Mouse (Mus musculus) lung, postnatal 0 days (tissue): ENCODE measurements around the gene Cars2. TPM values are rescaled to one million over a fixed set of nuclear protein-coding genes. Genes with fewer than 3 reads are reported as not detected.

Experiments
- ATAC-seq: fragments of 200-750 bp; cut with Nextera tagmentation; 2 replicates; pipeline ENCODE4 v1.8.0; 2017; ENCODE audit warnings: moderate library complexity
- DNase-seq: peaks from one replicate; pipeline ENCODE4 v3.0.0-alpha.2; 2016; ENCODE audit warnings: low spot score
- H3K27ac ChIP-seq: fragments of 300-500 bp; sonication (generic); 2 replicates; pipeline ENCODE4 v1.5.1; 2014; ENCODE audit warnings: antibody characterized with exemption, mild to moderate bottlenecking, low read length, mixed read lengths
- H3K27me3 ChIP-seq: fragments of 300-500 bp; sonication (generic); replicated peaks from 2 replicates; pipeline ENCODE4 v1.6.1; 2014; ENCODE audit warnings: low read length, mixed read lengths; ENCODE audit not compliant: insufficient read depth
- H3K36me3 ChIP-seq: fragments of 300-500 bp; sonication (generic); 2 replicates; pipeline ENCODE4 v1.6.1; 2014; ENCODE audit warnings: low read length, mixed read lengths; ENCODE audit not compliant: insufficient read depth
- H3K4me1 ChIP-seq: fragments of 300-500 bp; sonication (generic); 2 replicates; pipeline ENCODE4 v1.6.1; 2014; ENCODE audit warnings: antibody characterized with exemption, low read depth, low read length, mixed read lengths; ENCODE audit not compliant: insufficient read depth
- H3K4me2 ChIP-seq: fragments of 300-500 bp; sonication (generic); replicated peaks from 2 replicates; pipeline ENCODE4 v1.6.1; 2014; ENCODE audit warnings: low read depth, mild to moderate bottlenecking, low read length, moderate library complexity, mixed read lengths
- H3K4me3 ChIP-seq: fragments of 300-500 bp; sonication (generic); 2 replicates; pipeline ENCODE4 v1.5.1; 2014; ENCODE audit warnings: low read depth, low read length
- H3K9ac ChIP-seq: fragments of 300-500 bp; sonication (generic); replicated peaks from 2 replicates; pipeline ENCODE4 v1.6.1; 2014; ENCODE audit warnings: low read depth, mild to moderate bottlenecking
- H3K9me3 ChIP-seq: fragments of 300-500 bp; sonication (generic); 2 replicates; pipeline ENCODE4 v1.6.1; 2016; ENCODE audit warnings: low read length, mixed read lengths
- CTCF ChIP-seq: IDR thresholded peaks from 2 replicates; pipeline ENCODE4 v1.5.1; 2016; ENCODE audit warnings: antibody characterized with exemption, mild to moderate bottlenecking
- EP300 ChIP-seq: IDR thresholded peaks from 2 replicates; pipeline ENCODE4 v1.6.1; 2016; ENCODE audit warnings: antibody characterized with exemption, mild to moderate bottlenecking, control low read depth
- WGBS: fragments of 180-500 bp; shearing (Covaris S2); extraction: QIAGEN DNeasy Blood & Tissue Kit; methylation state at CpG from one replicate; pipeline ENCODE4 v1.1.7; 2014; 5-methylcytosine and 5-hydroxymethylcytosine counted together
- polyA plus RNA-seq: library from polyadenylated mRNA; unstranded; fragments of >200 nt; fragmentation: Nextera tagmentation; extraction: Ambion mirVana; gene quantifications from 2 replicates; pipeline ENCODE4 v1.2.1, GENCODE M21; 2015

Cars2 gene
- polyA plus RNA-seq, 1 experiment from 2014 or later = 13.7 TPM

GRCm38 (mm10) chr8:11564721-11565120, 14.1 kb upstream of the Cars2 start:
- Histone ChIP-seq H3K4me3 (no peak overlapping the region), H3K4me2 (no peak overlapping the region), H3K27ac (no peak overlapping the region), H3K9ac (no peak overlapping the region), H3K9me3 (no peaks in the 10 kb centered on the region), H3K4me1 (0 out of 2 replicates have a peak, but pooled peaks cover 3% of the 10 kb centered on the region), H3K36me3 (peaks cover 10% of the 10 kb centered on the region; the same call in 1 of the 2 replicates), H3K27me3 (no peaks in the 10 kb centered on the region)
- 77% methylated on average over 7 of the region's 7 CpGs for WGBS
- DNase-seq (no peak), ATAC-seq (no peak)
- TF ChIP-seq CTCF (no peak), EP300 (no peak)

GRCm38 (mm10) chr8:11564236-11564635, 13.7 kb upstream of the Cars2 start:
- Histone ChIP-seq H3K4me3 (no peak overlapping the region), H3K27me3 (no peaks in the 10 kb centered on the region), H3K36me3 (peaks cover 10% of the 10 kb centered on the region; the same call in 1 of the 2 replicates), H3K4me1 (0 out of 2 replicates have a peak, but pooled peaks cover 4% of the 10 kb centered on the region), H3K4me2 (no peak overlapping the region), H3K9ac (no peak overlapping the region), H3K9me3 (no peaks in the 10 kb centered on the region), H3K27ac (no peak overlapping the region)
- DNase-seq = peak; percentile 29
- 73% methylated on average over 5 of the region's 5 CpGs for WGBS
- ATAC-seq = 0 out of 2 replicates have a peak, but pooled peaks have one; percentile 30
- no peak for TF ChIP-seq EP300
- TF ChIP-seq CTCF = no peak

- Histone ChIP-seq H3K4me2 (no peak overlapping the region), H3K9ac (no peak overlapping the region), H3K36me3 (peaks cover 7% of the 10 kb centered on the region; the same call in 1 of the 2 replicates), H3K4me3 (no peak overlapping the region), H3K27ac (no peak overlapping the region), H3K27me3 (no peaks in the 10 kb centered on the region), H3K9me3 (no peaks in the 10 kb centered on the region), H3K4me1 (0 out of 2 replicates have a peak, but pooled peaks cover 7% of the 10 kb centered on the region)
- ATAC-seq (no peak), DNase-seq (no peak)
- TF ChIP-seq CTCF (no peak), EP300 (no peak)
- WGBS = 76% methylated on average over 9 of the region's 9 CpGs
Measured at GRCm38 (mm10) chr8:11560220-11560619, 9.6 kb upstream of the Cars2 start.

GRCm38 (mm10) chr8:11559511-11559910, 8.9 kb upstream of the Cars2 start:
- DNase-seq (no peak), ATAC-seq (no peak)
- H3K4me3 ChIP-seq = no peak overlapping the region
- H3K27ac ChIP-seq = no peak overlapping the region
- WGBS = 35% methylated on average over 3 of the region's 3 CpGs
- H3K36me3 ChIP-seq = peaks cover 6% of the 10 kb centered on the region; the same call in 1 of the 2 replicates
- H3K27me3 ChIP-seq = no peaks in the 10 kb centered on the region
- H3K9ac ChIP-seq = no peak overlapping the region
- TF ChIP-seq CTCF = no peak
- no peak for TF ChIP-seq EP300
- 0 out of 2 replicates have a peak, but pooled peaks cover 7% of the 10 kb centered on the region for H3K4me1 ChIP-seq
- H3K9me3 ChIP-seq = no peaks in the 10 kb centered on the region
- 0 out of 2 replicates have a peak overlapping the region, but pooled peaks have one; percentile 63 for H3K4me2 ChIP-seq

- Histone ChIP-seq H3K4me2 (peak overlapping the region; percentile 83), H3K9ac (peak overlapping the region; percentile 72), H3K4me1 (0 out of 2 replicates have a peak, but pooled peaks cover 7% of the 10 kb centered on the region), H3K36me3 (peaks cover 3% of the 10 kb centered on the region; the same call in 1 of the 2 replicates), H3K27me3 (no peaks in the 10 kb centered on the region), H3K9me3 (no peaks in the 10 kb centered on the region), H3K4me3 (peak overlapping the region; percentile 86), H3K27ac (peak overlapping the region; percentile 98)
- ATAC-seq = peak; percentile 81
- 2% methylated on average over 66 of the region's 67 CpGs for WGBS
- DNase-seq = peak; percentile 99
- TF ChIP-seq EP300 (peak; percentile 73), CTCF (0 out of 2 replicates have a peak, but pooled peaks have one; percentile 15)
Measured at GRCm38 (mm10) chr8:11557768-11558629, 7.4 kb upstream of the Cars2 start.

- Histone ChIP-seq H3K9ac (peak overlapping the region; percentile 72), H3K27me3 (no peaks in the 10 kb centered on the region), H3K4me3 (peak overlapping the region; percentile 86), H3K36me3 (peaks cover 3% of the 10 kb centered on the region; the same call in 1 of the 2 replicates), H3K27ac (peak overlapping the region; percentile 98), H3K4me2 (peak overlapping the region; percentile 83), H3K9me3 (no peaks in the 10 kb centered on the region), H3K4me1 (0 out of 2 replicates have a peak, but pooled peaks cover 7% of the 10 kb centered on the region)
- DNase-seq (peak; percentile 45), ATAC-seq (no peak)
- WGBS = 3% methylated on average over 20 of the region's 32 CpGs
- TF ChIP-seq CTCF = 0 out of 2 replicates have a peak, but pooled peaks have one; percentile 4
- no peak for TF ChIP-seq EP300
Measured at GRCm38 (mm10) chr8:11557424-11557767, 6.8 kb upstream of the Cars2 start.
